Mouse (Mus musculus): ENCODE measurements around the gene Vps26c. TPM values are rescaled to one million over a fixed set of nuclear protein-coding genes. Genes with fewer than 3 reads are reported as not detected.
A peak's percentile ranks its signal among the peaks of the same experiment; 100 is the strongest.

Vps26c gene
- polyA plus RNA-seq, 1 experiment from 2014 or later = 53.5 TPM

GRCm38 (mm10) chr16:94567751-94568150, 41.1 kb upstream of the Vps26c start:
- no peaks in the 10 kb centered on the region for H3K27me3 ChIP-seq
- 69% methylated on average over 5 of the region's 5 CpGs for whole genome bisulfite sequencing

DNA sequence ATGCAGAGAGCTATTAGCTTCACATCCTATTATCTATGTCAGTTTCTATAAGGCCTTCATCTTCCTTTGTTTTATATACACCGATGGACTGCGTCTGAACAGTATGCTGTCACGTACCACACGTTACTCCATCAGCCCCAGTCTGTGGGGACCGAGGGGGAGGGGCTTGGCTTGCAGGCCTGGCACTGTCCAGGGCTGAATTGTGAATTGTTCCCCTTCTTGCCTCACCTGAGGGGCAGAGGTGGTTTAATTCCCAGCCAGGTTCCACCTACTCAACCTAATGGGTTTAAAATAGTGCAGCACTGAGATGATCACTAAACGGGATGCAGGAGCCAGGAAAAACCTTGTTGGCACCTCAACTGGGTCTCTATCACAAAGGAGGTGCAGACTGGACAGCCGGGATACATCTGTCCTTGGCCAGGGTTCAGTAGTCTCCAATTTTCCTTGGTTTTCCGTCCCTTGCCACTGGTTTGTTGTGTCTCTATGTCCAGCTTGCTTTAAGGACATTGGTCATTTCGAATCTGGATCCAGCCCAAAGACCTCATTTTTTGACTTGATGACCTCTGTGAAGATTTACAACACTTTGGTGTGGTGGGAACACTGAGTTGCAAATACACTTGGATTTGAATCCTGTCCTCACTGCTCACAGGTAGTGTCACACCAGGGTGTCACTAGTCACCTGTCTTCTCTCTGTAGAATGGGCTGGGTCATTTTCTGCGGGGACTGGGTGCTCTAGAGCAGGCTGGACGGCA, 40.4 kb upstream of the Vps26c start:
- no peak overlapping the region for H3K4me2 ChIP-seq
- WGBS = 85% methylated on average over 11 of the region's 11 CpGs
- H3K9ac ChIP-seq = no peak overlapping the region
- ATAC-seq (ENCODE audit: insufficient number of reproducible peaks, insufficient read depth, low FRiP score, low TSS enrichment, low read depth) = no peak
- H3K27ac ChIP-seq = no peak overlapping the region
- peaks cover 13% of the 10 kb centered on the region for H3K4me1 ChIP-seq
- H3K27me3 ChIP-seq = no peaks in the 10 kb centered on the region
- H3K4me3 ChIP-seq = no peak overlapping the region
- H3K36me3 ChIP-seq = no peaks in the 10 kb centered on the region
- no peaks in the 10 kb centered on the region for H3K9me3 ChIP-seq

More at GRCm38 (mm10) chr16:94567751-94568150, 41.1 kb upstream of the Vps26c start:
- H3K4me2 ChIP-seq = no peak overlapping the region
- peaks cover 20% of the 10 kb centered on the region for H3K4me1 ChIP-seq
- ATAC-seq (ENCODE audit: insufficient number of reproducible peaks, insufficient read depth, low FRiP score, low TSS enrichment, low read depth) = no peak
- no peaks in the 10 kb centered on the region for H3K36me3 ChIP-seq
- H3K9me3 ChIP-seq = no peaks in the 10 kb centered on the region
- H3K27ac ChIP-seq = no peak overlapping the region; the same call in 1 of the 2 replicates
- no peak overlapping the region for H3K9ac ChIP-seq
- H3K4me3 ChIP-seq = no peak overlapping the region

DNA sequence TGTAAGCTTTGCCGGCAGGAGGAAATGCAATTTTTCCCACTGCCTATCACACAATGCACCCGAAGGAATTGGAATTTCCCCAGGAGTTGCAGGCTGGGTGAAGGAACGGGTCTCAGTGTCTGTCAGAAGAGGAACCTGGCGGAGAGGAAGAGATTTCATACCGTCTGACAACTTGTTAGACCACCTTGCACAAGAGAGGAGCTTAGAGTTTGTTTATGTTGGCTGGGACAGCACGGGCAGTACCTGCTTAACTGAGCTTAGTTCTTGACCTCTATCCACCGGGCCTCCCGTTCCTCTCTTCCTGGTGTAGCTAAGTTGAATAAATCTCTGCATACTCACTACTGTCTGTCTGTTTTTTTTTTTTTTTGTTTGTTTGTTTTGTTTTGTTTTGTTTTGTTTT, 39.5 kb upstream of the Vps26c start:
- Histone ChIP-seq H3K4me1 (peaks cover 7% of the 10 kb centered on the region; the same call in 1 of the 2 replicates), H3K4me3 (no peak overlapping the region), H3K9ac (no peak overlapping the region), H3K27me3 (no peaks in the 10 kb centered on the region), H3K27ac (peak overlapping the region; percentile 48; the same call in 1 of the 2 replicates), H3K4me2 (no peak overlapping the region), H3K9me3 (no peaks in the 10 kb centered on the region), H3K36me3 (no peaks in the 10 kb centered on the region)
- 59% methylated on average over 8 of the region's 8 CpGs for WGBS
- no peak for ATAC-seq (ENCODE audit: insufficient number of reproducible peaks, insufficient read depth, low FRiP score, low TSS enrichment, low read depth)

DNA sequence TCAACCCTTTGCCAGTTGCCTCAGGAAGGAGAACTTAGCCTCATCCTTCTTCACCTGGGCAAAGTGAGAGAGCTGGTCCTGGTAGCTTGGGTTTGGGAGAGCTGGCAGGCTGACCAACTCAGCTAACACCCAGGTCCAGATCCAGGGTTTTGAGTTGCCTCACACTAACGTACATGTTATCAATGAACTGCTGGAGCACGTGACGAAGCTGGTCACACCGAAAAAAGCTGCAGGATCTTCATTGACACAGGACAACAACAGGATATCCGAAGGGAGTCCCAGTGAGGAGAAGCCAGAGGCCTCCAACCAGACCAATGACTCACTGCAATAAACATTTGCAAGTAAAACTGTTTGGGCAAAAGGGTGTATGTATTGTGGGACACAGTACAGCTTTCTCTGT, 34.0 kb upstream of the Vps26c start:
- no peak for ATAC-seq (ENCODE audit: insufficient number of reproducible peaks, insufficient read depth, low FRiP score, low TSS enrichment, low read depth)
- Histone ChIP-seq H3K36me3 (no peaks in the 10 kb centered on the region), H3K9ac (no peak overlapping the region), H3K4me2 (no peak overlapping the region), H3K4me1 (no peaks in the 10 kb centered on the region), H3K27ac (no peak overlapping the region), H3K9me3 (no peaks in the 10 kb centered on the region), H3K4me3 (no peak overlapping the region), H3K27me3 (no peaks in the 10 kb centered on the region)
- 82% methylated on average over 5 of the region's 5 CpGs for WGBS

DNA sequence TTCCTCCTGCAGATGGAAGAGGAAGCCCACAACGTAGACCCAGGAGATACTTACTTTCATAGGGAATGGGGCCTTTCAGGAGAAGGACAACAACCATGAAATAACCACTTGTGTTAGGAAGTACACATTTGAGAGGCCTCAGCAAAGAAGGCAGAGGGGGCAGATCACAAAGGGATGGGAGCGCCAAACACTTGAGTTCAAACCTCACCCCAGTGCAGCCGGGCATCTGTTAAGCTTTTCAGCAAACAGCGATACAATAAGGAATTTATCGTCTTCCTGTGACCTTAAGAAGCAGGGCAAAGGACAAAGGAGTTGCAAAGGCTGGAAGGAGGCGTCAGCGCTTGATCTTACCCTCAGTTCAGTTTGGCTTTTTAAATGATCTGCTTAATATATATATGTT, 33.2 kb upstream of the Vps26c start:
- Histone ChIP-seq H3K27ac (peak overlapping the region; percentile 28; the same call in 1 of the 2 replicates), H3K9me3 (no peaks in the 10 kb centered on the region), H3K9ac (no peak overlapping the region), H3K4me2 (no peak overlapping the region), H3K36me3 (no peaks in the 10 kb centered on the region), H3K4me3 (no peak overlapping the region), H3K27me3 (no peaks in the 10 kb centered on the region), H3K4me1 (no peaks in the 10 kb centered on the region)
- 78% methylated on average over 7 of the region's 7 CpGs for WGBS
- ATAC-seq (ENCODE audit: insufficient number of reproducible peaks, insufficient read depth, low FRiP score, low TSS enrichment, low read depth) = no peak

DNA sequence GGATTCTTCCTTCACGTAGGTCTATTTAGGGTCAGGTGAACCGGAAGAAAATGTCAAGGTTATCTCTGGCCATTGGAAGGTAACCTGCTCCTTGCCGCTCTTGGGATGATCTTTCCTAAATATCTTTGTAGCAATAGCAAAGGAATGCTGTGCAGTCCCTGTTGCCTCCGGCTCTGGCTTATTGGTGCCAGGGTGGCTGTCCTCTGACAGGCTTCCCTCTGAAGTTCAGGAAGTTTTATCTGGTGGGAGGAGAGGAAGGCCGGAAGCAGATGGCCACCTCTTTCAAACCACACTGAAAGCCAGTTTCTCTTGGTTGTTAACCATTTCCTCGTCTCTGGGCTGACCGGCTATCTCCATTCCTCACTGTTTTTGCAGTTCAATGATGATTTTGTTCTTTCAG, 32.7 kb upstream of the Vps26c start:
- peaks cover 2% of the 10 kb centered on the region; the same call in 1 of the 2 replicates for H3K9me3 ChIP-seq
- H3K4me1 ChIP-seq = no peaks in the 10 kb centered on the region
- no peak overlapping the region for H3K4me3 ChIP-seq
- no peaks in the 10 kb centered on the region for H3K36me3 ChIP-seq
- no peak overlapping the region for H3K27ac ChIP-seq
- no peak overlapping the region for H3K4me2 ChIP-seq
- ATAC-seq (ENCODE audit: insufficient number of reproducible peaks, insufficient read depth, low FRiP score, low TSS enrichment, low read depth) = no peak
- no peak overlapping the region for H3K9ac ChIP-seq
- H3K27me3 ChIP-seq = no peaks in the 10 kb centered on the region
- 55% methylated on average over 7 of the region's 7 CpGs for WGBS

DNA sequence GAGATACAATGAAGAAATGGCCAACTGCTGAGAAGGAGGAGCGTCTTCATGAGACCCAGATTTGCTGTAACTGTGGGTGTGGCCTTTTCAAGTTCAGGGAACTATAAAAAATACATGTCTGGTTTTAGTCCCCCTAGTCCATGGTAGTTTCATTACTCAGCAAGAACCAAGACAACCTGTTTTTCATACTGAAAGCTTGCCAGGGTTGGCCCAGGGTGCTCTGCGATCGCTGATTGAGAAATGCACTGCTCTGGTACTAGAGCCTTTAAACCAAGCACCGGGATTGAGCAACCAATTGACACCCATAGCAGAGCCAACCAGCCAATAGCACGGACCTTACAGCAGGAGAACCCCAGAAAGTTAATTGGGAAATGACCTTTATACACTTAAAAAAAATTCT, 29.6 kb upstream of the Vps26c start:
- Histone ChIP-seq H3K4me1 (no peaks in the 10 kb centered on the region), H3K9me3 (peaks cover 2% of the 10 kb centered on the region; the same call in 1 of the 2 replicates), H3K36me3 (no peaks in the 10 kb centered on the region), H3K27ac (no peak overlapping the region), H3K9ac (no peak overlapping the region), H3K27me3 (no peaks in the 10 kb centered on the region), H3K4me3 (no peak overlapping the region), H3K4me2 (no peak overlapping the region)
- WGBS = 79% methylated on average over 5 of the region's 5 CpGs
- ATAC-seq (ENCODE audit: insufficient number of reproducible peaks, insufficient read depth, low FRiP score, low TSS enrichment, low read depth) = no peak

- H3K9ac ChIP-seq = no peak overlapping the region
- no peak for ATAC-seq (ENCODE audit: insufficient number of reproducible peaks, insufficient read depth, low FRiP score, low TSS enrichment, low read depth)
- no peaks in the 10 kb centered on the region for H3K4me1 ChIP-seq
- H3K9me3 ChIP-seq = peaks cover 2% of the 10 kb centered on the region; the same call in 1 of the 2 replicates
- H3K4me3 ChIP-seq = no peak overlapping the region
- H3K4me2 ChIP-seq = no peak overlapping the region
- WGBS = 55% methylated on average over 7 of the region's 7 CpGs
- no peaks in the 10 kb centered on the region for H3K27me3 ChIP-seq
- no peaks in the 10 kb centered on the region for H3K36me3 ChIP-seq
- H3K27ac ChIP-seq = no peak overlapping the region
These were observed 28.7 kb upstream of the Vps26c start for GRCm38 (mm10) chr16:94555346-94555745.

DNA sequence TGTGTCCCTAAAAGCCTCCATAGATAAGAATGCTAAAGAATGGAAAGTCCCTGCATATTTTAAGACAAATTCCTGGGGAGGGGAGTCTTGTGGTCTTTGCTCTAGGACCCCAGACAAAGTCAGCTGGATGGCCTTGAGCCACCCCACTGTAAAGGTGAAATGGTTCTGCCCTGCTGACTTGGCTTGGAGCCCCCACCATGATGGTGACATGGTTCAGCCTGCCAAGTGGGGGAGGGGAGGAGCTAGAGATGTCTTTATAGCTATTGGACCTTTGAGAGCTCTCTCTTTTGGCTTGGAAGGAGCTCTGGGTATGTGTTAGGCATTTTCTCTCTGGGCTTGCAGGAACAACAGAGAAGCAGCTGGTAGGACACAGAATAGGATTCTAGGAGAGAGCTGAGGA, 25.3 kb upstream of the Vps26c start:
- H3K27ac ChIP-seq = no peak overlapping the region
- no peaks in the 10 kb centered on the region for H3K36me3 ChIP-seq
- H3K9me3 ChIP-seq = peaks cover 2% of the 10 kb centered on the region; the same call in 1 of the 2 replicates
- H3K4me3 ChIP-seq = no peak overlapping the region
- ATAC-seq (ENCODE audit: insufficient number of reproducible peaks, insufficient read depth, low FRiP score, low TSS enrichment, low read depth) = no peak
- no peak overlapping the region for H3K4me2 ChIP-seq
- no peaks in the 10 kb centered on the region for H3K27me3 ChIP-seq
- no peak overlapping the region for H3K9ac ChIP-seq
- no peaks in the 10 kb centered on the region for H3K4me1 ChIP-seq

GRCm38 (mm10) chr16:94549813-94550212, 23.2 kb upstream of the Vps26c start:
- Histone ChIP-seq H3K9me3 (peaks cover 2% of the 10 kb centered on the region; the same call in 1 of the 2 replicates), H3K36me3 (no peaks in the 10 kb centered on the region), H3K4me1 (no peaks in the 10 kb centered on the region), H3K27ac (no peak overlapping the region), H3K4me2 (no peak overlapping the region), H3K27me3 (no peaks in the 10 kb centered on the region), H3K4me3 (no peak overlapping the region), H3K9ac (no peak overlapping the region)
- 70% methylated on average over 10 of the region's 10 CpGs for WGBS
- no peak for ATAC-seq (ENCODE audit: insufficient number of reproducible peaks, insufficient read depth, low FRiP score, low TSS enrichment, low read depth)

DNA sequence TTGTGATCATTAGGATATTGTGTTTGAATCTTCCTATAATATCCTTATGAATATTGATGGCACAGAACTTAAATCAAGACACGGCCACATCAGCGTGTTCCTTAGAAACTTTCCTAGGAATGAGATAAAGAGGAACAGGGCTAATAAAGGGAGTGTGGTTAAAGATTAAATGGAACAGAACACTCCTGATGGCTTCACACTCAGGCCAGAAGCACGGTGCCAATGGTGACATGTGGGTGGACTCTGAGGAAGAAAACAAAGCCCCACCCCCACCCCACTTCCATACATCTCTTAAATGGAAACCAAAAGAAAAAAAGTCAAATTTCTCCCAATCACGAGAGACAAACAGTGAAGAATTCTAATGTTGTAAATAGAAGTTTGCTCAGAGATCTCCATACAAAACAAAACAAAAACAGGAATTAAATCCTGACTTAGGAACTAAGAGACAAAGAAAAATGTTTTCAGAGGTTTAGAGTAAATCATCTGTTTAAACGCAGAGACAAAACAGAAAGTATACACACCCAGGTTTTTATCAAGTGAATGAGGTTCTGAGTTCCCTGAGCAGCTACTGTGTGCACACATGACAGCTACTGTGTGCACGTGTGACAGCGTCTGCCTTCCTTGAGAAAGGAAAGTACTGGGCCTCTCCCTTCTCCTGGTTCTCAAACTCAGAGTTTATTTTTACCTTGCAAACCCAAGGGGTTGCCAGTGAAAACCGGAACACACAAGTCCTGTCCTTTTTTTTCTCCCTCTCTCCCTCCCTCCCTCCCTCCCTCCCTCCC, 19.3 kb upstream of the Vps26c start:
- Histone ChIP-seq H3K27me3 (no peaks in the 10 kb centered on the region), H3K27ac (no peak overlapping the region), H3K9ac (no peak overlapping the region), H3K4me1 (no peaks in the 10 kb centered on the region), H3K36me3 (no peaks in the 10 kb centered on the region), H3K4me2 (no peak overlapping the region), H3K9me3 (no peaks in the 10 kb centered on the region), H3K4me3 (no peak overlapping the region)
- ATAC-seq (ENCODE audit: insufficient number of reproducible peaks, insufficient read depth, low FRiP score, low TSS enrichment, low read depth) = no peak
- WGBS = 66% methylated on average over 8 of the region's 8 CpGs

Data from embryonic facial prominence, embryonic 13.5 days (tissue).